Mouse (Mus musculus): ENCODE results near the gene Dapk1.

DNA sequence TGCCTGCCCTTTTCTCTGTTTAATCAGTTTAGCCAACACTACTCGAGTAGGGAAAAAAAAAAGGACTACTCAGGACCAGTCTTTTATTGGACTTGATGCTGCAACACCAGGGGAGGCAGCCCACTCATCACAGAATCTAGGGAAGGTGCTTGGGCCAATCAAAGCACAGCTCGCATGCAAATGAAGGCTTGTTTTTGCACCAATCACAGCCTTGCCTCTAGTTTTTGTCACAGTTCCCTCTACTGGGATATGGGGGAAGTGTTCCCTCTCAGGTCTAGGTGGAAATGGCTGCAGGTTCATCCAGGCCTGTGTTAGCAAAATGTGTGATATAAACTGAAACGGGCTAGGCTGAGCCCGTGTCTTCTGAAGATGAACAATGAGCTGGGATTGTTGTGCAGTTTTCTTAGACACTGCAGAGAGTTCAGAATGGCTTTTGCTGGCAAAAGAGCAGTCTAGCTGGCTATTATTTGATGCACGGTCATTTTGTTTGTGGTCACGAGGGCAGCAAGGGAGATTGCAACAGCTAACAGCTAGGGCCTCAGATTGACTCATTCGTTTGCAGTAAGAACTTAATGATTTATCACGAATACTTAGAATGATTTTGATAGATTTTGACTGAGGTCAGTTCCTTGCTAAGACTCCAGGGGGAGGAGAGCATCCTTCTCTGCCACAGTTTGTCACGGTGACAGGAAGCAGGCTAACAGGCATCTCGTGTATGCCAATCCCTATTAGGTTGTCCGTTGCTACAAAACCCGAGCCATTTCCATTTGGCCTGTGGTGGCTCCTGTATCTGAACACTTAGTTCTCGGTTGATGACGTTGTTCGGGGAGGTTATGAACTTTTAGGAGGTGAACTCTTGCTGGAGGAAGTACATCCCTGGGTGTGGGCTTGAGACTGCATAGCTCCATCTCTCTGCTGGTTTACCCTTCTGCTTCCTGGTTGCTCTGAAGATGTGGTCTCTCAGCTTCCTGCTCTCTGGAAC lies 81.3 kb downstream of the Dapk1 start:
- TF ChIP-seq GATA1 (IDR thresholded peaks at IDR 0.05; ENCODE audit: low read length) = no peak
- TF ChIP-seq TAL1 (IDR thresholded peaks at IDR 0.05; ENCODE audit: low read length) = no peak

Data from erythroblast, embryonic 14.5 days (primary cell).